Mouse (Mus musculus) liver, adult 10 weeks (tissue): ENCODE measurements around the gene Krtap12-1. TPM values are rescaled to one million over a fixed set of nuclear protein-coding genes. Genes with fewer than 3 reads are reported as not detected.

Experiments used
- polyA plus RNA-seq: library from polyadenylated mRNA; stranded (reverse); fragments of 350-450 nt; fragmentation: Illumina TruSeq; extraction: RNeasy Lipid Tissue Mini Kit (QIAGEN cat#74804); gene quantifications from one replicate; pipeline ENCODE4 v1.2.3, GENCODE M21; 2014; ENCODE audit warnings: low read depth, low replicate concordance

The Krtap12-1 gene
- not detected for polyA plus RNA-seq

DNA sequence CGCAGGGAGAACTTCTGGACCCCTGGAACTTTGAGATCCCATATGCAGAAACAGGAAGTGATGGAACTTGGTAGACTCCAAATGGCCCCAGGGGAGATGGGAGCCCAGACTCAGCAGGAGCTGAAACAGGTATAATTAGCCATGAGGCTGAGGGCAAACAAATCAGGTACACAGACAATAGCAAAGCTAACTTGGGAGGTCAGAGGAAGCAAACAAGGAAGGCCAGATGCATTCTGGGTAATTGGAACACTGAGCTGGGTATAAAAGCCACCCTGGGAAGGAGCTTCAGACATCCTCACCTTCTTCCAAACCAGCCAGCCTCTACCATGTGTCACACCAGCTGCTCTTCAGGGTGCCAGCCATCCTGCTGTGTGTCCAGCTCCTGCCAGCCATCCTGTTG is at the start of gene Krtap12-1:
Gene Krtap12-1 (plus strand): TSS at position 301 of the 400 bp plus-strand sequence.

DNA sequence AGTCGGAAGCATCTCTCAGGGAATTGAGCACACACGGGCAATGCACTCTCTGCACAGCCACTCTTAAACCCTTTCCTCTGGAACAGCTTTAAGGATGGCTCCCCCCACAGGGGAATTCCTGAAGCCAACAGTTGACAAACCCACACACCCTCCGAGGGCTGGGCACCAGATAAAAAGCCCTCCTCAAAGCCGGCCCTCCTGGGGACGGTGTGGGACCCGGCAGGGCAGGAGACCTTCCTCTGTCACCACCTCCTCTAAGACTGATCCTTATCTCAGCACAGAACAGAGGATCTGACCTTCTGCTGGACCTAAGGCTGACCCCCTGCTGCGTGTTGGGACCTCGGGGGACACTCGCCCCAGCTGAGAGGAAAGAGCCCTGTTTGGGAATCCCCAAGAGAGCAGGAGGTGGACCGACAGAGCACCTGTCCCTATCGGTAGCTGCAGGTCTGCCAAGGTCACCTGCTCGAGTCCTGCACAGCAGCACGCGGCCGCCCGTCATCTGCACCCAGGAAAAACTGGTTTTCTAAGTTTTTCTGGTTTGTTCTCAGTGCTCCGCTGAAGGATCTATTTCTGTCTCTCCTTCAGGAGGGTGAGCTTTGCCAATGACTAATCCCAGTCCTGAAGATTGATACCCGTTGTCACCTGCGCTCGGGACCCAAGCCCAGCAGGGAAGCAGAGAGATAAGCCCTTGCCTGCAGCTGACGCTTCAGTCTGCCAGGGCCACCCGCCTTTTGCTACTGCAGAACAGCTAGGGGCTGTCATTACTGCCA is 34.3 kb upstream of the Krtap12-1 start, which contains the start of gene Tspear:
Gene Tspear (plus strand): TSS at position 675 of the 770 bp plus-strand sequence.

DNA sequence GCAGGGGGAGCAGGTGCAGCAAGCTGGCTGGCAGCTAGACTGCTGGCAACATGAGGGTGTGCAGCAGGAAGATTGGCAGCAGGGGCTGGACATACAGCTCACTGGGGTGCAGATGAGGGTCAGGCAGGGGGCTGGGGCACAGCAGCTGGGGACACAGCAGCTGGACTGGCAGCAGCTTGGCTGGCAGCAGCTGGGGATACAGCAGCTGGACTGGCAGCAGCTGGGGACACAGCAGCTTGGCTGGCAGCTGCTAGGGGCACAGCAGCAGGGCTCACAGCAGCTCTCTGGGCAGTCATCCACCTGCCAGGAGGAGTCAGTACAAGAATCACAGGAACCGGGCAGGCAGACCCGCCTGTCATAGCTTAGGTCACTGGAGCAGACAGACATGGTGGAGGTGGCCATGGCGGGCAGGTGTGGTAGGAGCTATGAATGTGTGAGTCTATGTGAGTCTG is 30.0 kb upstream of the Krtap12-1 start, which contains the start of gene Gm19402:
Gene Gm19402 (minus strand): TSS at position 402 of the 452 bp plus-strand sequence.

DNA sequence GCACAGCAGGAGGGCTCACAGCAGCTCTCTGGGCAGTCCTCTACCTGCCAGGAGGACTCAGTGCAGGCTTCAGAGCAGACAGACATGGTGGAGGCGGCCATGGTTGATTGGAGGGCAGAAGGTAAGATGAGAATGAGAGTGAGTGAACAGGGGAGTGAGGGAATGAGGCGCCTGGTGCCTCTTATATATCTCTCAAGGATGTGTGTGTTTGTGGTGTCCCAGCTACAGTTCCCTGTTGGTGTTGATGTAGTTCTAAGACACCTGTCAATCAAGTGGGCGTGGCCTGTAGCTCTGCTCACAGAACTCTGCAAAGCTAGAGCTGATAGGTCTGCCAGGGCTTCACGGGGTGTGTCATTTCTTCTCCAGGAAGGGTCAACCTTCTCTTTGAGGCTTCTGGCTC is 23.3 kb upstream of the Krtap12-1 start, which contains the start of gene Gm9508:
Gene Gm9508 (minus strand): TSS at position 101 of the 400 bp plus-strand sequence.

DNA sequence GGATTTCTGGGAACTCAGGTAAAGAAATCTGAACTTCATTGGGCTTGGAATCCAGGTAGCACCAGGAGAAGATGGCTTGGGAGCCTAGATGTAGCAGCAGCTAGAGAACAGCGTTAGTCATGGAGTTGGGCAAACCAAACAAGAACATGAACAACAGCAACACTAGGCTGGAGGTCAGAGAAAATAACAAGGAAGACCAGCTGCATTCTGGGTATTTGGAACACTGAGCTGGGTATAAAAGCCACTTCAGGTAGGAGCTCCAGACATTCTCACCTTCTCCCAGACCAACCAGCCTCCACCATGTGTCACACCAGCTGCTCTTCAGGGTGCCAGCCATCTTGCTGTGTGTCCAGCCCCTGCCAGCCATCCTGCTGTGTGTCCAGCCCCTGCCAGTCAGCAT is 14.1 kb upstream of the Krtap12-1 start, which contains the start of gene Gm10272:
Gene Gm10272 (plus strand): TSS at position 301 of the 400 bp plus-strand sequence.

DNA sequence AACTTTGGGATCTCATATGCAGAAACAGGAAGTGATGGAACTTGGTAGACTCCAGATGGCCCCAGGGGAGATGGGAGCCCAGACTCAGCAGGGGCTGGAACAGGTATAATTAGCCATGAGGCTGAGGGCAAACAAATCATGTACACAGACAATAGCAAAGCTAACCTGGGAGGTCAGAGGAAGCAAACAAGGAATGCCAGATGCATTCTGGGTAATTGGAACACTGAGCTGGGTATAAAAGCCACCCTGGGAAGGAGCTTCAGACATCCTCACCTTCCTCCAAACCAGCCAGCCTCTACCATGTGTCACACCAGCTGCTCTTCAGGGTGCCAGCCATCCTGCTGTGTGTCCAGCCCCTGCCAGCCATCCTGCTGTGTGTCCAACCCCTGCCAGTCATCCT is 9.2 kb upstream of the Krtap12-1 start, which contains the start of gene Gm10024:
Gene Gm10024 (plus strand): TSS at position 301 of the 400 bp plus-strand sequence.

DNA sequence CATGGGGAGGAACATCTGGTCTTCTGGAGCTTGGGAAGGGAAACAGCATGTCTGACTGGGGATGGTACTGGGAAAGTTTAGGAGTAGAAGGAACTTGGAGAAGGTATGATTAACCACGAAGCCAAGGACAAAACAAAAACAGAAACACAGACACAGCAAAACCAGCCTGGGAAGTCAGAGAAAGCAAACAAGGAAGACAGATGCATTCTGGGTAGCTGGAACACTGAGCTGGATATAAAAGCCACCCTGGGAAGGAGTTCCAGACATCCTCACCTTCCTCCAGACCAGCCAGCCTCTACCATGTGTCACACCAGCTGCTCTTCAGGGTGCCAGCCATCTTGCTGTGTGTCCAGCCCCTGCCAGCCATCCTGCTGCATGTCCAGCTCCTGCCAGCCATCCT is 4.9 kb upstream of the Krtap12-1 start, which contains the start of gene Gm10142:
Gene Gm10142 (plus strand): TSS at position 301 of the 400 bp plus-strand sequence.

DNA sequence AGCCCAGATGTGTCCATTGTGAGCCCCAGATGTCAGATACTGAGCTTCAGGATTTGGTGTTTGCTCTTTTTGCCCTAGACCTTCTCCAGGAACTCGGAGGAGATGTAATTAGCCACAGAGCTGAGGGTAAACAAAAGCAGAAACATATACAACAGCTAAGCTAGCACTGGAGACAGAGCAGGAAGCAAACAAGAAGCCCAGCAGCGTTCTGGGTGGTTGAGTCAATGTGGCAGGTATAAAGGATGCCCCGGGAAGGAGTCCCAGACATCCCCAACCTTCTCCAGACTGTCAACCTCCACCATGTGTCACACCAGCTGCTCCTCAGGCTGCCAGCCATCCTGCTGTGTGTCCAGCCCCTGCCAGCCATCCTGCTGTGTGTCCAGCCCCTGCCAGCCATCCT is 5.8 kb downstream of the Krtap12-1 start, which contains the start of gene Gm10100:
Gene Gm10100 (plus strand): TSS at position 301 of the 400 bp plus-strand sequence.

DNA sequence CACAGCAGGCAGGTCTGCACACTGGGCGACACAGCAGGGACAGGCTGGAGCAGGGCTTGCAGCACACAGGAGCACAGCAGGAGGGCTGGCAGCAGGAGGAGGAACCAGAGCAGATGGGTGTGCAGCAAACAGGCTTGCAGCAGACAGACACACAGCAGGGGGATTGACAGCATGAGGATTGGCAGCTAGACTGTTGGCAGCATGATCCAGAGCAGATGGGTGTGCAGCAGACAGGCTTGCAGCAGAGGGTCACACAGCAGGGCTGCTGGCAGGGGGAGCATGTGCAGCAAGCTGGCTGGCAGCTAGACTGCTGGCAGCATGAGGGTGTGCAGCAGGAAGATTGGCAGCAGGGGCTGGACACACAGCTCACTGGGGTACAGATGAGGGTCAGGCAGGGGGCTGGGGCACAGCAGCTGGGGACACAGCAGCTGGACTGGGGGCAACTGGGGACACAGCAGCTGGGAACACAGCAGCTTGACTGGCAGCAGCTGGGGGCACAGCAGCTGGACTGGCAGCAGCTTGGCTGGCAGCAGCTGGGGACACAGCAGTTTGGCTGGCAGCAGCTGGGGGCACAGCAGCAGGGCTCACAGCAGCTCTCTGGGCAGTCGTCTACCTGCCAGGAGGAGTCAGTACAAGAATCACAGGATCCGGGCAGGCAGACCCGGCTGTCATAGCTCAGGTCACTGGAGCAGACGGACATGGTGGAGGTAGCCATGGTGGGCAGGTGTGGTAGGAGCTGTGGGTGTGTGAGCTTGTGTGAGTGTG is 21.7 kb downstream of the Krtap12-1 start, which contains the start of gene Gm18596:
Gene Gm18596 (minus strand): TSS at position 715 of the 765 bp plus-strand sequence.

DNA sequence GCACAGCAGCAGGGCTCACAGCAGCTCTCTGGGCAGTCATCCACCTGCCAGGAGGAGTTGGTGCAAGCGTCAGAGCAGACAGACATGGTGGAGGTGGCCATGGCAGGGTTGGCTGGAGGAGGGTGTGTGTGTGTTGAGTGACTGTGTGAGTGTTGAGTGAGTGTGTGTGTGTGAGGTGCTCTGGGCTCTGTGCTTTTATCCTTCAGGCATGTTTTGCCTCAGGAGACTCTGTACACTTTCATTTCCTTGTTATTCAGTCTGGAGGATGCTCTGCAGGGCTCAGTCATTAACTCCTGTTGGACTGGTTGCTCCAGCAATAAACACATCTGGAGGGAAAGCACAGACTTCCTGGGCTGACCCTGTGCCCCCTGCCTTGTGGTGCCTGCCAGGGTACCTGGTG is 30.9 kb downstream of the Krtap12-1 start, which contains the start of gene Gm9736:
Gene Gm9736 (minus strand): TSS at position 101 of the 400 bp plus-strand sequence.

DNA sequence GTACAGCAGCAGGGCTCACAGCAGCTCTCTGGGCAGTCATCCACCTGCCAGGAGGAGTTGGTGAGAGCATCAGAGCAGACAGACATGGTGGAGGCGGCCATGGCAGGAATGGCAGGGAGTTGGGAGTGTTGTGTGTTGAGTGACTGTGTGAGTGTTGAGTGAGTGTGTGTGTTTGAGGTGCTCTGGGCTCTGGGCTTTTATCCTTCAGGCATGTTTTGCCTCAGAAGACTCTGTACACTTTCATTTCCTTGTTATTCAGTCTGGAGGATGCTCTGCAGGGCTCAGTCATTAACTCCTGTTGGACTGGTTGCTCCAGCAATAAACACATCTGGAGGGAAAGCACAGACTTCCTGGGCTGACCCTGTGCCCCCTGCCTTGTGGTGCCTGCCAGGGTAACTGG is 39.2 kb downstream of the Krtap12-1 start, which contains the start of gene Gm3233:
Gene Gm3233 (minus strand): TSS at position 101 of the 400 bp plus-strand sequence.

Other genes starting within 250 kb of the Krtap12-1 start
- 1.5 TPM for gene Fam207a, start 204.8 kb upstream of the Krtap12-1 start, polyA plus RNA-seq
- gene Itgb2, start 190.3 kb upstream of the Krtap12-1 start, polyA plus RNA-seq, result 1.2 TPM
- 158 TPM for gene Pttg1ip, start 138.9 kb upstream of the Krtap12-1 start, polyA plus RNA-seq
- gene Sumo3, start 114.5 kb upstream of the Krtap12-1 start, polyA plus RNA-seq, result 72.2 TPM
- not detected for gene Gm49325, start 114.4 kb upstream of the Krtap12-1 start, polyA plus RNA-seq
- gene Ube2g2, start 98.3 kb upstream of the Krtap12-1 start, polyA plus RNA-seq, result 10.8 TPM
- gene Tspear, start 34.0 kb upstream of the Krtap12-1 start, polyA plus RNA-seq, result not detected
- gene Gm19402, start 29.8 kb upstream of the Krtap12-1 start, polyA plus RNA-seq, result not detected
- not detected for gene Gm9508, start 23.4 kb upstream of the Krtap12-1 start, polyA plus RNA-seq
- gene Gm10272, start 14.0 kb upstream of the Krtap12-1 start, polyA plus RNA-seq, result not detected
- gene Gm10024, start 9.1 kb upstream of the Krtap12-1 start, polyA plus RNA-seq, result not detected
- gene Gm10142, start 4.8 kb upstream of the Krtap12-1 start, polyA plus RNA-seq, result not detected
- not detected for gene Gm10100, start 5.9 kb downstream of the Krtap12-1 start, polyA plus RNA-seq
- gene Gm18596, start 22.0 kb downstream of the Krtap12-1 start, polyA plus RNA-seq, result not detected
- gene Gm9736, start 30.8 kb downstream of the Krtap12-1 start, polyA plus RNA-seq, result not detected
- gene Gm3233, start 39.1 kb downstream of the Krtap12-1 start, polyA plus RNA-seq, result not detected
- gene Gm3238, start 50.7 kb downstream of the Krtap12-1 start, polyA plus RNA-seq, result not detected
- gene Gm7138, start 56.3 kb downstream of the Krtap12-1 start, polyA plus RNA-seq, result not detected
- gene Gm3250, start 61.9 kb downstream of the Krtap12-1 start, polyA plus RNA-seq, result not detected
- gene Gm7137, start 67.6 kb downstream of the Krtap12-1 start, polyA plus RNA-seq, result not detected
- gene Gm9639, start 74.5 kb downstream of the Krtap12-1 start, polyA plus RNA-seq, result not detected
- not detected for gene Gm19668, start 78.5 kb downstream of the Krtap12-1 start, polyA plus RNA-seq
- gene Gm9507, start 91.2 kb downstream of the Krtap12-1 start, polyA plus RNA-seq, result not detected
- gene Gm2696, start 94.1 kb downstream of the Krtap12-1 start, polyA plus RNA-seq, result not detected
- gene Krtap10-4, start 106.5 kb downstream of the Krtap12-1 start, polyA plus RNA-seq, result not detected
- not detected for gene Krtap10-10, start 115.3 kb downstream of the Krtap12-1 start, polyA plus RNA-seq
- gene Gm36176, start 126.2 kb downstream of the Krtap12-1 start, polyA plus RNA-seq, result not detected
- not detected for gene Gm10318, start 132.3 kb downstream of the Krtap12-1 start, polyA plus RNA-seq
- gene Gm3285, start 141.4 kb downstream of the Krtap12-1 start, polyA plus RNA-seq, result not detected
- 15.8 TPM for gene Lrrc3, start 181.9 kb downstream of the Krtap12-1 start, polyA plus RNA-seq
- gene Trpm2, start 250.0 kb downstream of the Krtap12-1 start, polyA plus RNA-seq, result 1.7 TPM